Mouse (Mus musculus) 3T3-L1 (cell line): ENCODE measurements around the gene Pigf.
"Not testable (repeated sequence)": the region's sequence is repeated elsewhere in the genome, so short reads cannot be mapped to it uniquely, and the experiment has no call there.

ENCODE experiments used
- DNase-seq: peaks from one replicate; pipeline ENCODE4 v3.0.0-alpha.2; 2015; ENCODE audit warnings: low read depth, low spot score

Pigf gene

GRCm38 (mm10) chr17:87025269-87025949, at the start of gene Pigf, which contains the start of gene Cript:
TSS of gene Pigf (minus strand) at chr17:87025406.
TSS of gene Cript (plus strand) at chr17:87025550.
- DNase-seq, result peak; percentile 99

DNA sequence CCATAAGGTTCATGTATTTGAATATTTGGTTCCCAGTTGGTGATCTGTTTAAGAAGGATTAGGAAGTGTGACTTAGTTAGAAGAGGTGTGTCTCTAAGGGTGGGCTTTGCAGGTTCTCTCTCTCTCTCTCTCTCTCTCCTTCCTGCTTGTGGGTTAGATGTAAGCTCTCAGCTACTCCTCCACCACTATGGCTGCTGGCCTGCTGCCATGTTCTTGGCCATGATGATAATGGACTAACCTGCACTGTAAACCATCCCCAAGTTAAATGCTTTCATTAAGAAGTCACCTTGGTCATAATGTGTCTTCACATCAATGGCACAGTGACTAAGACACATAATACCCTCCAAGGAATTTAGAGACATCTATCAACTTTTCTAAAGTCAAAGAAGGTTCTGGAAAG, 48.3 kb upstream of the Pigf start:
- no peak for DNase-seq

DNA sequence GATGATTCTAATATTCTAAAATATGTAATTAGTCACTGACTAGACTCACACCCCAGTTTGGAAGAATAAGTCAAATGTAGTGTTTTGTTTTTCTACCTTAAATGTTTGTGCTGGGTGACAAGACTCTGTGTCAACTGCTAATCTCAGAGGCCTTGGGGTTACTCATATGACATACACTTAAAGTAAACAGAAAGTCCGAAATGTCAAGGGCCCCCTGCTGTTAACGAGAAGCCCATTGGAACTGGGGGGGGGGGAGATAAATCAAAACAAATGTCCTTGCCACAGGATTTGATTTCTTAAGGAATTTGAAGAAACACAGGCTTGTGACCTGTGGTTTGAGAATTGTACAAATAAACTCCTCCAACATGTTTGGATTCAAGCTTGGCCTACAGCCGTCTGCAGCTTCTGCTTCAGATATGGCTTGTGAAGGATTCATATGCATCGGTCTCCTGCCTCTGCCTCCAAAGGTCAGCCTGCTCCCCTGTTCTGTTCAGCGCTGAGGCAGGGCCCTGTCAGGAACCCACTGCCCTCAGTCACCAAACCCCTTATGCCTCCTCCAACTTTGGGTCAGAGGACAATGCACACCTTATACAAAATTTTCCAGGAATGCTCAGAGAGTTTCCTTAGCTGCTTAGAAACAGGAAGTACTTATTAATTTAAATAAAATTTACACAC, 47.7 kb upstream of the Pigf start:
- no peak for DNase-seq

DNA sequence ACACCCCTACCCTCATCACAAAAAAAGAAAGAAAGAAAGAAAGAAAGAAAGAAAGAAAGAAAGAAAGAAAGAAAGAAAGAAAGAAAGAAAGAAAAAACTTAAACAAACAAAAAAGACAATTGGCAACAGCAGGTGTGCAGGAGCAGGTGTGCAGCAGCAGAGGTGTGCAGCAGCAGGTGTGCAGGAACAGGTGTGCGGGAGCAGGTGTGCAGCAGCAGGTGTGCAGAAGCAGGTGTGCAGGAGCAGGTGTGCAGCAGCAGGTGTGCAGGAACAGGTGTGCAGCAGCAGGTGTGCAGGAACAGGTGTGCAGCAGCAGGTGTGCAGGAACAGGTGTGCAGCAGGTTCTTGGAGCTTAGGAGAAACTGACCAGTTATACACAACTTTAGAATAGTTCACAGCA, 47.0 kb upstream of the Pigf start:
- not testable (repeated sequence) for DNase-seq

DNA sequence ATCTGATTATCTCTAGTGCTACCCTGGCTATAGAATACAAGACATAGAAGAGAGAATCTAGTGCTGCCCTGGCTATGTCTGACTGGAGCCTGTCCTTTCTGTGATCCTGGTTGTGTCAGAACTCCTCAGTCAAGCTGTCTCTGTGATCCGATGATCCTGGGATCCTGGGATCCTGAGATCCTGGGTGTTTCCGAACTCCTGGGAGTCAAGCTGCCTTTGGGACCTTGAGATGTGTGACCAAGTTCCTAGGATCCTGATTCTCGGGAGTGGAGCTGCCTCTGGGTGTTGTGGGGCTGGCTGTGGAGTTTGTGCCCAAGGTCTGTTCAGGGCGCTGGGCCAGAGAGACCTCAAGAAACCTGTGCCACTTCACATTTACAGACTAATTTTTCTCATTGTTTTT, 43.8 kb upstream of the Pigf start:
- no peak for DNase-seq

DNA sequence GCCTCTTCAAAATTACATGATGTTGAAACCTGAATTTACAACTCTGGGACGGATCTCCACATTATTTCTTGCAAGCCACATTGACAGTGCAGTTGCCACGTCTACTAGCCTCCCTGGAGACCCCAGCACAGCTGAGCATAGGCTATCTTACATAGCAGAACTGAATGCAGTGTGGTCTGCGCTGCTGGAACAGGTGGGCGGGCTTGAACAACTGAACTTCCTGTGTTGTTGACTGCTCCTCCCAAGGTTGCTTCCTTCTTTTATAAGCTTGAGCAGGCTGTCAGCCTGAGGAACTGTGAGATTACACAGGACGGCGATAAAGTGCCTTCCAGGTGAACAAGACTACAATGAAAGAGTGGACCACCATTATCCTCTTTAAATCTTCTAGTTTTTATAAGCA, 38.8 kb upstream of the Pigf start:
- no peak for DNase-seq

GRCm38 (mm10) chr17:87063461-87063860, 38.3 kb upstream of the Pigf start:
- DNase-seq, result no peak

- no peak for DNase-seq
These were observed 37.4 kb upstream of the Pigf start for GRCm38 (mm10) chr17:87062639-87063038.

GRCm38 (mm10) chr17:87057486-87058266, 32.5 kb upstream of the Pigf start:
- DNase-seq, result peak; percentile 82

- DNase-seq, result no peak
These were observed 31.6 kb upstream of the Pigf start for GRCm38 (mm10) chr17:87056761-87057160.

GRCm38 (mm10) chr17:87055663-87056062, 30.5 kb upstream of the Pigf start:
- DNase-seq, result no peak

- DNase-seq, result peak; percentile 19
These were observed 29.8 kb upstream of the Pigf start for GRCm38 (mm10) chr17:87055051-87055459.

- no peak for DNase-seq
These were observed 28.7 kb upstream of the Pigf start for GRCm38 (mm10) chr17:87053921-87054320.

- DNase-seq, result peak; percentile 56
These were observed 27.2 kb upstream of the Pigf start for GRCm38 (mm10) chr17:87052432-87052831.

DNA sequence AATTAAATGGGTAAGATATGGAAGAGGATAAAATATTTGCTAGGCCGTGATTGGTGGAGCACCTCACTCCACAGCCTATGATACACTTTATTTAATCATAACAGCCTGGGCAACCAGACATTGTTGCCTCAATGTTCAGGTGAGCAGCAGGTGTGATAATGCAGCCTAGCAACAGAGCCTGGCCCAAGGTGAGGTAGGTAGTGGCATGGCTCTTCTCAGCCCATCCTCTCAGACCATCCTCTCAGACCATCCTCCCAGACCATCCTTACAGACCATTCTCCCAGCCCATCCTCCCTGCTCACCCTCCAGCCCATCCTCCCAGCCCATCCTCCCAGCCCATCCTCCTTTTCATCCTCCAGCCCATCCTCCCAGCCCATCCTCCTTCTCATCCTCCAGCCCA, 26.4 kb upstream of the Pigf start:
- DNase-seq, result no peak

DNA sequence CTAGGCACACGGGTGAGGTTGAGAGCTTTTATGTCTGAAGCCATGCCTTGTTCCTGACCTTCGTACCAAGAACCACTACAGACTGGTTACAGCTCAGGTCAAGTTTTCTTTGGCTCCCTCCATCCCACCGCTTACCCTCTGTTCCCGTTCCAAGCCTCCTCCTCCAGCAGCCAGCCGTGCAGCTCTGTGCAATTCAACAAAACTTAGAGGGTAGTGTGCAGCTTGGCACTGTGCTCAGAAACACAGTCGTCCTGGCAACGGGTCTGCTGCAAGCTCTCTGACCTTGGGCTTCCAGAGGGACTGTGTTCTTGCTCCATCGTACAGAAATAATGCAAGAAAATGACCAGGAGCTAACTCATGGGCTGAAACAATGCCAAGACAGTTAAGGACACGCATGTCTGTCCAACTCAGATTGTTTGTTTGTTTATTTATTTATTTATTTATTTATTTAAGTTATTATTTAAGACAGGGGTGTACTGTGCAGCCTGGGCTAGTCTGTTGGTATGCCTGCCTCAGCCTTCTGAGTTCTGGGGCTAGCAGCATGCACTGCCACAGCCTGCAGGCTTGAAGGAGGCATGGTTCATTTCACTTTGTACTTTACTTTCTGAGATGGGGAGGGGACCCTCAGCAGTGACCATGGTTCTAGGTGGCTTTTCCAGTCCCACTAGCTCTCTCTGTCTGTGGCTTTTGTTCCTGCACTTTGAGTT, 25.4 kb upstream of the Pigf start:
- no peak for DNase-seq

GRCm38 (mm10) chr17:87049696-87050095, 24.5 kb upstream of the Pigf start:
- no peak for DNase-seq

- no peak for DNase-seq
These were observed 19.6 kb upstream of the Pigf start for GRCm38 (mm10) chr17:87044796-87045195.

- DNase-seq, result peak; percentile 97
These were observed 19.2 kb upstream of the Pigf start for GRCm38 (mm10) chr17:87044364-87044763.

DNA sequence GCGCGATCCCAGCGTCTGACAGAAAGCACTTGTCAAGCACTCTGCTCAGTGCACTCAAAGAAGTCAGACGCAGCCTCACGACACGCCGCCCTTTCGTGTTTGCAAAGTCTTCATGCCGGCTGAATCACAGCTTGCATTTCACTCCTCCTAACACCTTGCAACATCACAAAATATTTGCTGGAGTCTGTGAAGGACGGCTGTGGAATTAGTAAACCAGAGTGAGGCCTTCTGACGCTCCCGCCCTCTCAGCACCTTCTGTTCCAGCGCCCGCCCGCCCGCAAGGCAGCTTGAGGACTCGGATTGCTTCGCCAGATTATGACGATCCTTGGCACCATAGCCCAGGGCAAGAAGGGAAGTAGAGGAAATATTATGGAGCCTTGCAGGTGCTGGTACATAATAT, 16.5 kb upstream of the Pigf start:
- DNase-seq, result no peak

GRCm38 (mm10) chr17:87038496-87038895, 13.3 kb upstream of the Pigf start:
- no peak for DNase-seq
